ENCODE assay signal across 8 mouse cellular contexts in the genomic region with DNA sequence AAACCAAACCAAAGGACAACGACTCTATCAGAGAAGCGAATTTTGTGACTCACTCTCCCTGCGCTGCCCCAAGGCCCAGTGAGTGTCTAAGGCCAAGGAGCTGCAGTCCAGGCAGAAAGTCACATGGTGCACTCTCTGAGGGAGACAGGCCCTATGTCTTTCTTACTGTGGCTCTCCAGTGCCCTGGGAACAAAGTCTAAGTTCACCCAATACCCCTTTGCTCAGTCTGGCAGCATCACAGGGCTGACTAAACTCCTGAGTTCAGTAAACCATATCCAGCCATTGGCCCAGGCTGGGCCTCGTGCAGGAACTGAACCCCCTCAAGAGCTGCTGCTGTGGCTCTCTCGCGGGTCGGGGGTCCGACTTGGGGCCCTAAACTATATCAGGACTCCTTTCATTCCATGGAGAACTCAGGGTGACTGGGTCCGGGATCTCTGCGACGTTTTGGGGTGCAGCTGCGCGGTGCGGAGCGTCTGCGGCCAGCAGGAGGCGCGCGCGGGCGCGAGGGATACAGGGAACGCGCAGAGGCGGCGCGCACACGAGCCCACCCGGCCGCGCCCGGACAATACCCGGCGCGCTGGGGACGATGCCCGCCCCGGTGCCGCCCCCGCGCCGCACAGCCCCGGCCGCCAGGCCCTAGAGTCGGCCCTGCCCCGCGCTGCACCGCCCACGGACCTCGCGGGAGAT. TPM values are rescaled to one million over a fixed set of nuclear protein-coding genes. Genes with fewer than 3 reads are reported as not detected.
A peak's percentile ranks its signal among the peaks of the same experiment; 100 is the strongest.
DNase-seq lines count a peak whose midpoint lies in the region; ATAC-seq and TF ChIP-seq lines count a peak whose summit lies in the region.

A gene (plus strand): TSS at position 522 of the 687 bp plus-strand sequence.

- no peak for TF ChIP-seq CTCF in Patski (IDR thresholded peaks at IDR 0.05)

- peak within 1 kb of the TSS; percentile 94 for H3K27ac ChIP-seq in hindbrain, embryonic 15.5 days (replicated peaks)

- ATAC-seq in Patski: peak; percentile 53
- peak; percentile 71 for ATAC-seq in hindbrain, embryonic 15.5 days (ENCODE audit: low FRiP score, low read depth)

- peaks cover 44% of the 10 kb centered on the region for H3K4me1 ChIP-seq in hindbrain, embryonic 15.5 days (replicated peaks)

- no peak for DNase-seq in Patski (ENCODE audit: low read depth, low spot score)
- DNase-seq in cerebellum, postnatal 25 days: peak; percentile 91 to 95
- peak; percentile 74 for DNase-seq in gastrocnemius, adult 18-20 months (ENCODE audit: low spot score)
- DNase-seq in left cerebral cortex, adult 18-20 months (ENCODE audit: low spot score in 2 of 2): peak; percentile 85 to 90
- DNase-seq in lung, postnatal 4 days: peak; percentile 83 to 85
- DNase-seq in retina, postnatal 1 day: peak; percentile 84
- DNase-seq in thymus, postnatal 4 days: peak; percentile 95

- CTCF ChIA-PET in Patski (lab: Charles Lee): interaction anchor here (0.7 to 3.2 kb wide), 6 partner anchors 9 to 95 kb away, joined by 3 to 24 read pairs (median 4); no protein-coding TSS in a partner anchor

- POLR2A ChIA-PET in Patski (lab: Charles Lee): interaction anchor here (2.7 kb wide), 1 partner anchor 19 kb away, joined by 12 read pairs; no protein-coding TSS in a partner anchor

- no peaks in the 10 kb centered on the region for H3K9me3 ChIP-seq in hindbrain, embryonic 15.5 days

- no peaks in the 10 kb centered on the region for H3K36me3 ChIP-seq in hindbrain, embryonic 15.5 days

- H3K9ac ChIP-seq in hindbrain, embryonic 15.5 days: peak within 1 kb of the TSS; percentile 99

- whole genome bisulfite sequencing in hindbrain, embryonic 15.5 days: 6% methylated on average over 49 of the region's 51 CpGs

- peak within 1 kb of the TSS; percentile 98 for H3K4me3 ChIP-seq in hindbrain, embryonic 15.5 days

- in situ Hi-C loops in Patski (cut with MboI; ENCODE audit: low pct_unique_long_range_greater_than_20kb): no loop called here

- H3K4me2 ChIP-seq in hindbrain, embryonic 15.5 days: peak within 1 kb of the TSS; percentile 87

- no peaks in the 10 kb centered on the region for H3K27me3 ChIP-seq in Patski
- H3K27me3 ChIP-seq in hindbrain, embryonic 15.5 days: no peaks in the 10 kb centered on the region

RNA-seq across cellular contexts. Expression of the gene that starts here (rescaled TPM):
- polyA plus RNA-seq in Patski (2021): 141 TPM
- total RNA-seq in gastrocnemius, adult 18-20 months (2021): 10 to 100 TPM; 11.1 to 22.9 TPM
- 277 and 303 TPM in 2 replicates for polyA plus RNA-seq in hindbrain, embryonic 15.5 days (2015; fragmentation: Nextera tagmentation; extraction: Ambion mirVana)
- total RNA-seq in left cerebral cortex, adult 18-20 months (2021): 100 to 1,000 TPM; 290 to 308 TPM

Comparison
In these comparisons a context has a peak if more than half of its experiments do, and no peak if none do; other contexts are left out.
1. RNA of the gene that starts here (total RNA-seq): 290 to 308 TPM in left cerebral cortex, adult 18-20 months; 11.1 to 22.9 TPM in gastrocnemius, adult 18-20 months; every median in the first group is over 10 times any median in the second.